Mouse (Mus musculus) heart, postnatal 0 days (tissue): ENCODE measurements around the gene Mapt. TPM values are rescaled to one million over a fixed set of nuclear protein-coding genes. Genes with fewer than 3 reads are reported as not detected.
A peak's percentile ranks its signal among the peaks of the same experiment; 100 is the strongest.
"Not testable (repeated sequence)": the region's sequence is repeated elsewhere in the genome, so short reads cannot be mapped to it uniquely, and the experiment has no call there.

ENCODE experiments used
- ATAC-seq: fragments of 200-750 bp; cut with Nextera tagmentation; 2 replicates; pipeline ENCODE4 v1.8.0; 2017; ENCODE audit warnings: low read depth, moderate number of reproducible peaks, moderate library complexity; ENCODE audit not compliant: insufficient read depth
- DNase-seq: peaks from one replicate; pipeline ENCODE4 v3.0.0-alpha.2; 2016; ENCODE audit warnings: low spot score
- H3K27ac ChIP-seq: fragments of 300-500 bp; sonication (generic); 2 replicates; pipeline ENCODE4 v1.5.1; 2014; ENCODE audit warnings: low read depth, mild to moderate bottlenecking
- H3K27me3 ChIP-seq: fragments of 300-500 bp; sonication (generic); 2 replicates; pipeline ENCODE4 v1.6.1; 2014; ENCODE audit warnings: low read length, mixed read lengths; ENCODE audit not compliant: control insufficient read depth, insufficient read depth
- H3K36me3 ChIP-seq: fragments of 300-500 bp; sonication (generic); replicated peaks from 2 replicates; pipeline ENCODE4 v1.6.1; 2014; ENCODE audit warnings: low read length, mixed read lengths; ENCODE audit not compliant: control insufficient read depth, insufficient read depth
- H3K4me1 ChIP-seq: fragments of 300-500 bp; sonication (generic); 2 replicates; pipeline ENCODE4 v1.6.1; 2014; ENCODE audit warnings: antibody characterized with exemption; ENCODE audit not compliant: control insufficient read depth, insufficient read depth
- H3K4me2 ChIP-seq: fragments of 300-500 bp; sonication (generic); 2 replicates; pipeline ENCODE4 v1.6.1; 2014; ENCODE audit warnings: low read depth, mild to moderate bottlenecking, low read length, moderate library complexity
- H3K4me3 ChIP-seq: fragments of 300-500 bp; sonication (generic); 2 replicates; pipeline ENCODE4 v1.5.1; 2014; ENCODE audit warnings: low read depth, low read length
- H3K9ac ChIP-seq: fragments of 300-500 bp; sonication (generic); replicated peaks from 2 replicates; pipeline ENCODE4 v1.6.1; 2014; ENCODE audit warnings: low read depth, low read length, mixed read lengths
- H3K9me3 ChIP-seq: fragments of 300-500 bp; sonication (generic); replicated peaks from 2 replicates; pipeline ENCODE4 v1.6.1; 2016; ENCODE audit warnings: low read length; ENCODE audit not compliant: control insufficient read depth
- CTCF ChIP-seq: IDR thresholded peaks from 2 replicates; pipeline ENCODE4 v1.5.1; 2016; ENCODE audit warnings: antibody characterized with exemption, control low read depth, low read depth
- EP300 ChIP-seq: IDR thresholded peaks from 2 replicates; pipeline ENCODE4 v1.6.1; 2016; ENCODE audit warnings: antibody characterized with exemption, low read depth
- WGBS: fragments of 180-500 bp; shearing (Covaris S2); extraction: QIAGEN DNeasy Blood & Tissue Kit; methylation state at CpG from one replicate; pipeline ENCODE4 v1.1.7; 2014; 5-methylcytosine and 5-hydroxymethylcytosine counted together
- polyA plus RNA-seq: library from polyadenylated mRNA; unstranded; fragments of >200 nt; fragmentation: Nextera tagmentation; extraction: Ambion mirVana; gene quantifications from 2 replicates; pipeline ENCODE4 v1.2.1, GENCODE M21; 2015
- total RNA-seq: library from RNA; depleted of rRNA; stranded (reverse); fragments of >200 nt; gene quantifications from 2 replicates; pipeline ENCODE4 v1.2.3, GENCODE M21; 2014; ENCODE audit warnings: low replicate concordance

Mapt gene
- total and polyA plus RNA-seq, 2 experiments from 2014 or later = 0.23 to 0.63 TPM

GRCm38 (mm10) chr11:104233574-104234206 is 2.5 kb downstream of the Mapt start:
- DNase-seq = no peak
- no peak for TF ChIP-seq CTCF
- TF ChIP-seq EP300 = no peak
- H3K36me3 ChIP-seq = no peaks in the 10 kb centered on the region
- H3K4me1 ChIP-seq = peaks cover 19% of the 10 kb centered on the region
- H3K9me3 ChIP-seq = no peaks in the 10 kb centered on the region
- peaks cover 51% of the 10 kb centered on the region for H3K27me3 ChIP-seq
- 4% methylated on average over 30 of the region's 30 CpGs for WGBS
- H3K4me3 ChIP-seq = peak overlapping the region; percentile 12; the same call in 1 of the 2 replicates
- no peak for ATAC-seq
- H3K27ac ChIP-seq = no peak overlapping the region
- no peak overlapping the region for H3K9ac ChIP-seq
- H3K4me2 ChIP-seq = no peak overlapping the region

DNA sequence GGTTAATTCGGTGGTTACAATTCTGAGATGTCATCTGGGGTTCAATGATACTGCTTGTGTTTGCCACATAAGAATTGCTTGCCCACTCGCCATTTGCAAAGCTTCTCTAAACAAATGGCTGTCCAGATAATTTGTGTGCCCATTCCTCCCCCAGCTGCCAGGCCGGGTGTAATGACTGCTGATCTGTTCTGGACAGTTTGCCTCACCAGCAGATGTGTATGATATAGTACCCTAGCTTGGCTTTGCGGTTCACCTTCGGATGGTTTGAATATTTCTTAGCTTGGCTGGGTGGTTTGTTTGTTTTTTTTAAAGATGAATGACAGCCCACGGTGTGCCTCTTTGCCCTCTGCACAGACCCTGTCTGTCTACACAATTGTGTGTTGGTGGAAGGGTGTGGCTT is 3.5 kb downstream of the Mapt start:
- H3K36me3 ChIP-seq = no peaks in the 10 kb centered on the region
- DNase-seq (no peak), ATAC-seq (no peak)
- no peak overlapping the region for H3K4me3 ChIP-seq
- H3K4me2 ChIP-seq = no peak overlapping the region
- TF ChIP-seq CTCF (no peak), EP300 (no peak)
- WGBS = 54% methylated on average over 6 of the region's 6 CpGs
- H3K9me3 ChIP-seq = no peaks in the 10 kb centered on the region
- H3K27ac ChIP-seq = no peak overlapping the region
- H3K4me1 ChIP-seq = peaks cover 19% of the 10 kb centered on the region
- H3K27me3 ChIP-seq = peaks cover 51% of the 10 kb centered on the region
- H3K9ac ChIP-seq = no peak overlapping the region

GRCm38 (mm10) chr11:104235881-104236280 is 4.7 kb downstream of the Mapt start:
- no peak overlapping the region for H3K4me3 ChIP-seq
- TF ChIP-seq CTCF = no peak
- no peak for TF ChIP-seq EP300
- DNase-seq (no peak), ATAC-seq (no peak)
- H3K27me3 ChIP-seq = peaks cover 51% of the 10 kb centered on the region
- no peaks in the 10 kb centered on the region for H3K36me3 ChIP-seq
- H3K4me2 ChIP-seq = no peak overlapping the region
- H3K4me1 ChIP-seq = peaks cover 19% of the 10 kb centered on the region
- 63% methylated on average over 2 of the region's 2 CpGs for WGBS
- H3K9me3 ChIP-seq = no peaks in the 10 kb centered on the region
- no peak overlapping the region for H3K9ac ChIP-seq
- H3K27ac ChIP-seq = no peak overlapping the region

DNA sequence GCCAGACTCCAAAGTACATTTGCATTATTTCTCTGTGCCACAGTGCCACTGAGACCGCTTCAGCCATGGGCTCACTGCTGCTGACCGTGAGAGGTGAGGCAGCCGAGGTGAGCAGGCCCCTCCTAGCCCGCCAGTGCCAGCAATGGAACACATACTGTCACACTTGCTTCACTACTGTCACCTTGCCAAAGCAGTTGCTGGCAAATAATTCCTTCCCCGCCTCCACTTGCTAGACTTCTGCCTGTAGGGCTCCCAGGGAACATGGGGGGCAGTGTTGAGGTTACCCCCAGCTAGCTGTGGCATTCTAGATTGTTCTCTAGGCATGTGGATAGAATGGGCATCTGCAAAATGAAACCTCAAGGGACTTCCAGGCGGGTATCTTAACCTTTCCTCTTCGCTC is 6.0 kb downstream of the Mapt start:
- peak; percentile 71 for ATAC-seq
- WGBS = 49% methylated on average over 7 of the region's 7 CpGs
- Histone ChIP-seq H3K4me2 (no peak overlapping the region), H3K36me3 (no peaks in the 10 kb centered on the region), H3K27me3 (peaks cover 42% of the 10 kb centered on the region), H3K9ac (no peak overlapping the region), H3K9me3 (no peaks in the 10 kb centered on the region), H3K4me1 (peaks cover 11% of the 10 kb centered on the region), H3K27ac (no peak overlapping the region), H3K4me3 (no peak overlapping the region)
- DNase-seq = peak; percentile 67
- no peak for TF ChIP-seq EP300

GRCm38 (mm10) chr11:104237958-104238747 is 7.0 kb downstream of the Mapt start:
- H3K36me3 ChIP-seq = no peaks in the 10 kb centered on the region
- 0 out of 2 replicates have a peak, but pooled peaks have one; percentile 41 for ATAC-seq

GRCm38 (mm10) chr11:104245478-104245877 is 14.3 kb downstream of the Mapt start:
- 70% methylated on average over 6 of the region's 6 CpGs for WGBS
- not testable (repeated sequence) for ATAC-seq, H3K9me3 ChIP-seq, H3K4me3 ChIP-seq, H3K9ac ChIP-seq, DNase-seq, H3K36me3 ChIP-seq, H3K27me3 ChIP-seq, H3K4me2 ChIP-seq, H3K27ac ChIP-seq, H3K4me1 ChIP-seq

More at GRCm38 (mm10) chr11:104237958-104238747, 7.0 kb downstream of the Mapt start:
- H3K27ac ChIP-seq = no peak overlapping the region
- H3K9ac ChIP-seq = no peak overlapping the region
- TF ChIP-seq CTCF = no peak
- TF ChIP-seq EP300 = no peak
- H3K9me3 ChIP-seq = no peaks in the 10 kb centered on the region
- no peak overlapping the region for H3K4me3 ChIP-seq
- DNase-seq = no peak
- H3K4me1 ChIP-seq = peaks cover 8% of the 10 kb centered on the region
- WGBS = 60% methylated on average over 13 of the region's 13 CpGs
- H3K27me3 ChIP-seq = peaks cover 32% of the 10 kb centered on the region
- H3K4me2 ChIP-seq = no peak overlapping the region
